Mouse (Mus musculus) hindbrain, embryonic 16.5 days (tissue): Measurements from ENCODE around the gene Kif2c. TPM values are rescaled to one million over a fixed set of nuclear protein-coding genes. Genes with fewer than 3 reads are reported as not detected.

ENCODE experiments used
- ATAC-seq: fragments of 200-750 bp; cut with Nextera tagmentation; 2 replicates; pipeline ENCODE4 v1.8.0; 2017; ENCODE audit warnings: moderate TSS enrichment, moderate library complexity
- H3K27ac ChIP-seq: fragments of 300-500 bp; sonication (generic); 2 replicates; pipeline ENCODE4 v1.5.1; 2014; ENCODE audit warnings: low read depth, mild to moderate bottlenecking, control low read depth, low read length, moderate library complexity
- H3K27me3 ChIP-seq: fragments of 300-500 bp; sonication (generic); replicated peaks from 2 replicates; pipeline ENCODE4 v1.6.1; 2014; ENCODE audit warnings: low read length; ENCODE audit not compliant: control insufficient read depth, insufficient read depth
- H3K36me3 ChIP-seq: fragments of 300-500 bp; sonication (generic); 2 replicates; pipeline ENCODE4 v1.6.1; 2014; ENCODE audit warnings: mild to moderate bottlenecking, low read length, moderate library complexity, mixed read lengths; ENCODE audit not compliant: control insufficient read depth, insufficient read depth
- H3K4me1 ChIP-seq: fragments of 300-500 bp; sonication (generic); 2 replicates; pipeline ENCODE4 v1.6.1; 2014; ENCODE audit warnings: low read depth, low read length; ENCODE audit not compliant: control insufficient read depth, insufficient read depth
- H3K4me2 ChIP-seq: fragments of 300-500 bp; sonication (generic); 2 replicates; pipeline ENCODE4 v1.6.1; 2014; ENCODE audit warnings: mild to moderate bottlenecking, low read length, control low read depth, moderate library complexity
- H3K4me3 ChIP-seq: fragments of 300-500 bp; sonication (generic); 2 replicates; pipeline ENCODE4 v1.5.1; 2014; ENCODE audit warnings: mild to moderate bottlenecking, low read length, control low read depth, moderate library complexity
- H3K9ac ChIP-seq: fragments of 300-500 bp; sonication (generic); 2 replicates; pipeline ENCODE4 v1.6.1; 2014; ENCODE audit warnings: low read depth, mild to moderate bottlenecking, control low read depth, low read length, moderate library complexity
- H3K9me3 ChIP-seq: fragments of 300-500 bp; sonication (generic); 2 replicates; pipeline ENCODE4 v1.6.1; 2014; ENCODE audit warnings: mild to moderate bottlenecking, low read length, moderate library complexity; ENCODE audit not compliant: control insufficient read depth
- WGBS: fragments of 180-500 bp; shearing (Covaris S2); extraction: QIAGEN DNeasy Blood & Tissue Kit; methylation state at CpG from one replicate; pipeline ENCODE4 v1.1.7; 2014; 5-methylcytosine and 5-hydroxymethylcytosine counted together
- polyA plus RNA-seq: library from polyadenylated mRNA; unstranded; fragments of >200 nt; fragmentation: Nextera tagmentation; extraction: Ambion mirVana; gene quantifications from 2 replicates; pipeline ENCODE4 v1.2.1, GENCODE M21; 2015

The Kif2c gene
- polyA plus RNA-seq, 1 experiment from 2014 or later, result 10.1 TPM

DNA sequence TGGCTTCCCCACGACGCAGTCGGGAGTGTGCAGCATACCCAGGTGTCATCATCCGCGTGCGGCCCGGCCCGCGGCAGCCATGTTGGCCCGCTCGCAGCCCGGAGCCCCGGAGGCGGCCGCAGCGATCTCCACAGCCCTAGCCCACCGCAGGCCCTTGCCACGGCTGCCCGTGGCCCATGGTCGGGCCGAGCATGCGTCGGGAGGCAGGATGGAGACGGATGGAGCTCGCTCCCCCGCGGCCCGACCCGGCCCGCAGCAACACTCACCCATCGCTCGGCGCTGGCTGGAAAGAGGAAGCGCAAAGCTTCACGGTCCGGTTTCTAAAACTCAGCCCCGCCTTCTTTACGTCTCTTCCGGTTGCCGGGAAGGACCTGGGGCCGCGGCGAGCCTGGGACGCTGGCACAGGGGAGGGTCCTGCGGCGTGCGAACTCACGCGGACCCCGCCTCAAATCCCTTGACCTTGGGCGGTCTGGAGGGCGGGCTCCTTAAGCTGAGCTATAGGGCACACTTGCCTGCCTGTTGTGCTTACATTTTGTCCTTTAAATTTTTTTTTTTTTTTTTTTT, 26.6 kb downstream of the Kif2c start, which contains the start of gene Rps8:
TSS of gene Rps8 (minus strand) at position 452 of the 564 bp plus-strand sequence.
- ATAC-seq, result peak; percentile 95
- Histone ChIP-seq H3K4me1 (peaks cover 10% of the 10 kb centered on the region; the same call in 1 of the 2 replicates), H3K4me2 (peak within 1 kb of the TSS; percentile 80), H3K9me3 (no peaks in the 10 kb centered on the region), H3K9ac (peak within 1 kb of the TSS; percentile 94), H3K36me3 (peaks cover 27% of the 10 kb centered on the region), H3K4me3 (peak within 1 kb of the TSS; percentile 90), H3K27me3 (no peaks in the 10 kb centered on the region), H3K27ac (peak within 1 kb of the TSS; percentile 93)
- under 1% methylated on average over 48 of the region's 52 CpGs for WGBS

DNA sequence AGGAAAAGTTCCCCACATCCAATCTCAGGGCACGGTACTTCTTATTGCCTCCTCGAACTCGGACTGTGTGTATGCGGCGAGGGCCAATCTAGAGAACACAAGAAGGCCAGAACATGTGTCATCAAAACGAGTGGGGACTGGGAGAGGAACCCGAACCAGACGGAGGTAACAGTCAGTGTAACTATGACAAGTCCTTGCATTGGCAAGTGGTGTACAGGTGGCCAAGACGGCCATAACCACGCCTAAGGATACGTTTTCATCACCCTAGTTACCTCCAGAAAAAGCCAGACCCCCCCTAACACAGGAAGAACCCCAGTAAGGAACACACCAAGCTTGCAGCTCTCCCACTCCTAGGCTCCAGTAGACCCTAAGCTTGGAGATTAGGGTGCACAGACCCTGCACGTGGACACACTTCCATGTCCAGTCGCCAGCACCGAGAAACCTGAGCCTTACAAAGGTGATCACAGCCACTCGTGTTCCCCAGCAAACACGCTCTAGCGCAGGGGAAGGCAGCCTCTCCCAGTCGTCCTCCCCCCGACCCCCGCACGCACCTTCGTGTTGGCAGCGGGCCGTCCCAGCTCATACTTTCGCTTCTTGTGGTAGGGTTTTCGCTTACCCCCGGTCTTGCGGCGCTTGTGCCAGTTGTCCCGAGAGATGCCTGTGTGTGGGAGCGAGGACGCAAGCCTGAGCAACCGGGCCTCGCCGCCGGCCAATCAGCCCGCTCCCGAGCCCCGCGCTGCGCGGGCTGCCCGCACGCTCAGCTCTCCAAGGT, 27.2 kb downstream of the Kif2c start:
- Histone ChIP-seq H3K36me3 (peaks cover 33% of the 10 kb centered on the region), H3K27ac (peak overlapping the region; percentile 93), H3K27me3 (no peaks in the 10 kb centered on the region), H3K9me3 (no peaks in the 10 kb centered on the region), H3K4me3 (peak overlapping the region; percentile 90), H3K4me1 (peaks cover 10% of the 10 kb centered on the region; the same call in 1 of the 2 replicates), H3K4me2 (peak overlapping the region; percentile 80), H3K9ac (peak overlapping the region; percentile 94)
- peak; percentile 7; the same call in 1 of the 2 replicates for ATAC-seq
- WGBS, result 2% methylated on average over 39 of the region's 44 CpGs

DNA sequence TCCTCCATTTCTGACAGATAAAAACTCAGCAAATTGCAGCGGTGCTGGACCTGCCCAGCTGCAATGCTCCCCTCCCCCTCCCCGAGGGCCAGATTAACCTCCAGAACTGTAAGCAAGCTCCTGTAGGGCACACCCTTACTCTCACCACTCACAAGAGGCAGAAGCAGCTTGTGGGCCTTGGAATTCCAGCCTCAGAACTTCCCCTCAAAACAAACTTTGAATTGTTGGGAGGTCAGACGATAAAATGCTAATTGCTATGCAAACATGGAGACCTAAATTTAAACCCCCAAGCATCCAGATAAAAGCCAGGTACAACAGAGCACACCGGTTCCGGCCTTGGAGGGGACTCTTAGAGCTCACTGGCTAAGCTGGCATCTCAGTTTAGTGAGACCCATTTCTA, 29.7 kb downstream of the Kif2c start:
- no peak overlapping the region for H3K4me3 ChIP-seq
- 88% methylated on average over 5 of the region's 5 CpGs for WGBS
- H3K4me1 ChIP-seq, result peaks cover 10% of the 10 kb centered on the region; the same call in 1 of the 2 replicates
- no peak overlapping the region for H3K27ac ChIP-seq
- no peaks in the 10 kb centered on the region for H3K27me3 ChIP-seq
- H3K4me2 ChIP-seq, result no peak overlapping the region
- no peaks in the 10 kb centered on the region for H3K9me3 ChIP-seq
- H3K36me3 ChIP-seq, result peaks cover 37% of the 10 kb centered on the region
- no peak for ATAC-seq
- no peak overlapping the region for H3K9ac ChIP-seq

DNA sequence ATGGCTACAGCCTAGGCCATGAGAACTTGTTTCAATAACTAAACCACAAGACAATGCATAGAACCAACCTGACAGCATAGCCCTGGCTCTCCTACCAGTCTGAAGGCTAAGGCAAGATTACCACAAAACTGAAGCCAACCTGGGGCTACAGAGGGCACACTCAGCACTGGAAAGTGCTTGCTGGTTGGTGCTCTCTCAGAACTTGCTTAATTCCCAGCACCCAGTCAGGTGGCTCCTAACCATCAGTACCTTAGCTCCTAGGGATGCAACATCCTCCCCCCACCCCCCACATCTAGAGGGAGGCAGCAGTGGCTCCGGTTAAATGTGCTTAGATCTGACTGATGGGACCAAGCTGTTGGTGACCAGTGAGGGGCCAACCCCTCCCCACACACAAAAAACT, 31.0 kb downstream of the Kif2c start:
- no peak overlapping the region for H3K4me3 ChIP-seq
- H3K4me2 ChIP-seq, result no peak overlapping the region
- ATAC-seq, result no peak
- 90% methylated on average over 1 of the region's 1 CpGs for WGBS
- H3K36me3 ChIP-seq, result peaks cover 37% of the 10 kb centered on the region
- H3K27ac ChIP-seq, result no peak overlapping the region
- no peak overlapping the region for H3K9ac ChIP-seq
- H3K9me3 ChIP-seq, result no peaks in the 10 kb centered on the region
- peaks cover 10% of the 10 kb centered on the region; the same call in 1 of the 2 replicates for H3K4me1 ChIP-seq
- no peaks in the 10 kb centered on the region for H3K27me3 ChIP-seq

DNA sequence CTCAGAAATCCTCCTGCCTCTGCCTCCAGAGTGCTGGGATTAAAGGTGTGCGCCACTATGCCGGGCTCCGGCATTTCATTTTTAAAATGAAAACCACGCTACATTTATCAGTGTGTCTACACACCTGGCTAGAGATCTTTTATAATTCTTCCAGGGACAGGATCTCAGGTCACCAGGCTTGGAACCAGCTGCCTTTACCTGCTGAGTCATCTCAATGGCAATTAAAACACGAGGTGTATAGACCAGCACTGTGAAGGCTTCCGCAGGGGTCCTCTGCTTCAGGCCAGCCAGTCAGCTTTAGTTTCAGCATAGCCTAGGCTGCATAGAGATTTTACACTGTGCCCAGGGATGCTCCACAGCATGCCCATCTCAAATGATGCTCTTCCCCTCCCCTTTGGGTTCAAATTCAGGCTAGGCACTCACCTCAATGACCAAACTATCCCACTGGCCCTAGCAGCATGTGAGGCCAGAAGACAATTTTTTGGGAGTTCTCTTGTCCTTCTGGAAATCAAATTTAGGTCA, 32.2 kb downstream of the Kif2c start:
- WGBS, result 88% methylated on average over 6 of the region's 6 CpGs
- ATAC-seq, result no peak
- Histone ChIP-seq H3K4me1 (peaks cover 10% of the 10 kb centered on the region; the same call in 1 of the 2 replicates), H3K27ac (no peak overlapping the region), H3K4me2 (no peak overlapping the region), H3K9ac (no peak overlapping the region), H3K36me3 (peaks cover 37% of the 10 kb centered on the region), H3K27me3 (no peaks in the 10 kb centered on the region), H3K4me3 (no peak overlapping the region), H3K9me3 (no peaks in the 10 kb centered on the region)

DNA sequence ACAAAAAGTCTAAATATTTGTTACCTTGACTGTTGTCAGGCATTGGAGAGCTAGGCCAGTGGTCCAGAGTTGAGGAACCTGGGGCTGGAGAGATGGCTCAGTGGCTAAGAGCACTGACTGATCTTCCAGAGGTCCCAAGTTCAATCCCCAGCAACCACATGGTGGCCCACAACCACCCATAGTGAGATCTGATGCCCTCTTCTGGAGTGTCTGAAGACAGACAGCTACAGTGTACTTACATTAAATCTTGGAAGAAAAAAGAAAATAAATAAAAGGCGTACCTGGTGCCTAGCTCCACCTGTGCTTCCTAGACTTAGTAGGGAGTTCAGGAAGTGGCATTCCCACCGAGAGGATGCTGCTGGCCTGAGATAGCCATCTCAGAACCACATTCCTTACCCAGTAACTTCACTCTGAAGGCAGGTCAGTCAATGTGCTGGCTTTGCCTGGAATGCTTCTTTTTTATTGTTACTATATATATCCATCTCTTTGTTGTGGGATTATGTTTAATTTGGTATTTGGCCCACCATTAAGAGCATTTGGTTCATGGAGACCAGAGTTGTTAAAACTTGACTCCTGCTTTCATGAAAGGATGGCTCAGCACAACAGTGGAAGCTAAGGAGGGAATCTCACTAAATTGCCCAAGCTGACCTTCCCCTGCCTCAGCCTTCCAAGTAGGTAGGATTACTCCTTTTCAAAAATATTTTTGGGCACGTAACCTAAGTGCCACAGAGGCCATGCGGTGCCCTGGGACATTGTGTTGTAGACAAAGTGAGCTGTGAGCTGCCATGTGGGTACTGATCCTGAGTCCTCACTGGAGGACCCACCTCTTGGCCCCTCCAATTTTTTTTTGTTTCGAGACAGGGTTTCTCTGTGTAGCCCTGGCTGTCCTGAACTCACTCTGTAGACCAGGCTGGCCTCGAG, 32.9 kb downstream of the Kif2c start:
- Histone ChIP-seq H3K4me2 (no peak overlapping the region), H3K27me3 (no peaks in the 10 kb centered on the region), H3K9me3 (no peaks in the 10 kb centered on the region), H3K9ac (no peak overlapping the region), H3K4me3 (no peak overlapping the region), H3K4me1 (peaks cover 4% of the 10 kb centered on the region; the same call in 1 of the 2 replicates), H3K36me3 (peaks cover 37% of the 10 kb centered on the region), H3K27ac (no peak overlapping the region)
- no peak for ATAC-seq
- 81% methylated on average over 6 of the region's 6 CpGs for WGBS

DNA sequence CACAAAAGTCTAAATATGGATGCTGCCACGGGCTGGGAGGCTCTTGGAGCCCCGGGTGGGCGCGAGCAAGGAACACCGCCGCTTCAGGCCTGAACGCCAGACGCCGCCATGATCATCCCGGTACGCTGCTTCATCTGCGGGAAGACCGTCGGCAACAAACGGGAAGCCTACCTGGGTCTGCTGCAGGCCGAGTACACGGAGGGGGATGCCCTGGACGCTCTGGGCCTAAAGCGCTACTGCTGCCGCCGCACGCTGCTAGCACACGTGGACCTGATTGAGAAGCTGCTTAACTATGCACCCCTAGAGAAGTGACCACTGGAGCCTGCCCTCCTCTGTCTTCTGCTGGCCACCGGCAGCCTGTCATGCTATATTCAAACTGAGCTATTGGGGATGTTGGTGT, 33.6 kb downstream of the Kif2c start:
- no peak overlapping the region for H3K27ac ChIP-seq
- H3K9me3 ChIP-seq, result no peaks in the 10 kb centered on the region
- no peak overlapping the region for H3K4me3 ChIP-seq
- H3K4me1 ChIP-seq, result no peaks in the 10 kb centered on the region
- no peak overlapping the region for H3K4me2 ChIP-seq
- H3K9ac ChIP-seq, result no peak overlapping the region
- WGBS, result 72% methylated on average over 24 of the region's 24 CpGs
- H3K36me3 ChIP-seq, result peaks cover 33% of the 10 kb centered on the region
- ATAC-seq, result no peak
- H3K27me3 ChIP-seq, result no peaks in the 10 kb centered on the region

DNA sequence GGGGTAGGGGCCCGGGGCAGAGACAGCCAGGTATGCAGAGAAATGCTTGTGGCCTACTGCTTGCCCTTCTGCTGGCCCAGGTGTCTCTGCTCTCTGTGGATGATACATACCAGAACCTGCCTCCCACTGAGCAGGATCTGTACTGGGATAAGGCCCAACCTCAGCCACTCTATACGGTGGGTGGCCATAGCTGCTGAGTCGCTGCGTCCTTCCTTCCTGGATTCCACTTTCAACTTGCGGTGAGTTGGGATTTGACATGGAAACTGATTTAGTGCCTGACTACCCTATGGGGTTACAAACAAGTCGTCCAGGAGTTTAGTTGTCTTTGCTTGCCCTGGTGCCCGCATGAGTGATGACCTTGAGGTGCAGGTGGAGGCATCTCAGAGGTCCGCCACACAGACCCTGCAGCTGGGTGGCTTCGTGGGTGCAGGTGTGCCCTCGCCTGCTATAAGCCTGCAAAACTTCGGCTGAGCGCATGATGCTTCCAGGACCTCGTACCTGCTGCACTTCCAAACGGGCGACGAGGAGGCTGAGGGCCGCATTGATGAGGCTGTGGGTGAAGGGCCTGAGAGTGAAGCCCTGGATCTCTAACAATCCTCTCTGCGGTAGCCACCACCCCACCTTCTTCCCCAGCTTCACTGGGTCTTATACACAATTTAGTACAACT, 34.3 kb downstream of the Kif2c start:
- WGBS, result 88% methylated on average over 18 of the region's 18 CpGs

More for the DNA sequence above, 34.3 kb downstream of the Kif2c start:
- no peaks in the 10 kb centered on the region for H3K4me1 ChIP-seq
- H3K36me3 ChIP-seq, result peaks cover 26% of the 10 kb centered on the region
- H3K9me3 ChIP-seq, result no peaks in the 10 kb centered on the region
- ATAC-seq, result no peak
- H3K27me3 ChIP-seq, result no peaks in the 10 kb centered on the region
- H3K27ac ChIP-seq, result no peak overlapping the region
- no peak overlapping the region for H3K9ac ChIP-seq
- H3K4me2 ChIP-seq, result no peak overlapping the region
- H3K4me3 ChIP-seq, result no peak overlapping the region
